Mouse (Mus musculus) cortical plate, adult 2 months (tissue): ENCODE data around the gene Olfr1331.

Source experiments
- CTCF ChIP-seq: fragments of 200-500 bp; IDR thresholded peaks from 2 replicates; pipeline ENCODE4 v1.5.1; 2011; ENCODE audit warnings: mild to moderate bottlenecking, control low read depth, low read length; ENCODE audit not compliant: insufficient read depth; ENCODE audit errors: extremely low read depth
- POLR2A ChIP-seq: fragments of 200-500 bp; IDR thresholded peaks from 2 replicates; pipeline ENCODE4 v1.6.1; 2011; ENCODE audit warnings: mild to moderate bottlenecking, low read length, control low read depth; ENCODE audit not compliant: insufficient read depth; ENCODE audit errors: extremely low read depth

DNA sequence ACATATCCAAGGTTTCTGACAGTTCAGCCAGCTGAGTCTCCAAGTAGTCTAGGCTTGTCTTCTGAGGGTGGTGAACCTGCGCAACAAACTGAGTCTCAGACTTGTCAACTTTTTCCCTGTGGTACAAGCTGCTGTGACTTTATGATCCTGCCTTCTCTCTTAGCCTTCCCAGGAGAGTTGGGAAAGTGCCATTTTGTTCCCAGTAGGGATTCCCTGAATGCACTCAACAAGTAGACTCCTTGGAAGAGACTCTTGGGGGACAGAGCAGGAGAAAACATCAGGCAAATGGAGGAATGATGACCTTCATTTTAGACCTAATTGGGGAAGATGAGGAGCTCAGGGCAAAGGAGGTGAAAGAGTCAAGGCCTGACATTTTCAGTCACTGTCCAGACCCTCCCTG lies 28.3 kb upstream of the Olfr1331 start, which contains the start of gene Olfr1333:
- TF ChIP-seq POLR2A, result no peak
- TF ChIP-seq CTCF, result no peak
